Mouse (Mus musculus) spleen, adult 18-20 months (tissue): ENCODE data around the gene Nup35.
A peak's percentile ranks its signal among the peaks of the same experiment; 100 is the strongest.

Source experiments
- DNase-seq, 2 experiments: peaks; one replicate each; pipeline ENCODE4 v3.0.0; 2022; ENCODE audit warnings: mixed read lengths in 2 of 2

Gene Nup35

GRCm38 (mm10) chr2:80616854-80617737 is at the start of gene Nup35, which contains the start of gene Dusp19:
Gene Nup35, plus strand, starts transcription at chr2:80617236.
Gene Dusp19, plus strand, starts transcription at chr2:80617045.
- DNase-seq = peak; percentile 83 to 91

DNA sequence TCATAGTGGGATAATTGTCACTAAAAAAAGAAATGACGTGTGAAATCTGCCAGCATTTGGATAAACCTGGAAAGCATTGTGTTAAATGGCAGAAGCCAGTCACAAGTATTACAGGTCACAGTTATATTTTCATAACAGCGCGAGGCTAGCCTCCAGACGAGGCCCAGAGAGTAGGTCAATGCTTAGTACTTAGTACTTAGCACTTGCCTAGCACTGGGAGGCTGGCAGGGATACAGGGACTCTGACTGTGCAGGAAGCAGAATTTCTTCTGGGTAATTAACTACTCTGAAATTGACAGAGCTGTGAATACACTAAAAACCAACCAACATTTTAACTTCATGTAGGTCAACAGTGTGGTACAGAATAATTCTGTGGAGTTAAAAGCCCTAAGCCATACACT is 49.6 kb upstream of the Nup35 start:
- DNase-seq = no peak

- no peak for DNase-seq
Observed at GRCm38 (mm10) chr2:80570656-80571055, 46.4 kb upstream of the Nup35 start.

DNA sequence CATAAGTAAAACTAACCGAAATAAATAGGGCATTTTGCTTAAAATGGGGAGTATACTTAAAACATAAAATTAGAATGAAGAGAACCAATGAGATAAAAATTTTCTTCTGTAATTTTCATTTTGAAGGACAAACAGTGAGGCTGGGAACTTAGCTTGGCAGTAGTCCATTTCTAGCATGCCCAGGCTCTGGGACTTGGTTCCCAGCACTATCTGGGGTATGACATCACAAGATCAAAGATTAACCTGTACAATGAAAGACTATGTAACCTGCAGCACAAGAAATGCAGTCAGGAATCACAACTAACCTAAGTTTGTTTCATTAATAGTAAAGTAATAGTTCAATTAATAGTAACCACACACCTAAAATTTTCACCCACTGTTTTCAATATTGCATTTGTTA is 39.8 kb upstream of the Nup35 start:
- no peak for DNase-seq

GRCm38 (mm10) chr2:80579253-80579891 is 37.7 kb upstream of the Nup35 start:
- no peak for DNase-seq

GRCm38 (mm10) chr2:80580311-80580961 is 36.6 kb upstream of the Nup35 start:
- DNase-seq = peak in 1 of 2 experiments; percentile 13

- peak; percentile 43 to 60 for DNase-seq
Observed at GRCm38 (mm10) chr2:80581043-80581711, 35.9 kb upstream of the Nup35 start, which contains the start of gene Nckap1. Gene Nckap1, minus strand, starts transcription at chr2:80581380.

- DNase-seq = no peak
Observed at GRCm38 (mm10) chr2:80582356-80582755, 34.7 kb upstream of the Nup35 start.

DNA sequence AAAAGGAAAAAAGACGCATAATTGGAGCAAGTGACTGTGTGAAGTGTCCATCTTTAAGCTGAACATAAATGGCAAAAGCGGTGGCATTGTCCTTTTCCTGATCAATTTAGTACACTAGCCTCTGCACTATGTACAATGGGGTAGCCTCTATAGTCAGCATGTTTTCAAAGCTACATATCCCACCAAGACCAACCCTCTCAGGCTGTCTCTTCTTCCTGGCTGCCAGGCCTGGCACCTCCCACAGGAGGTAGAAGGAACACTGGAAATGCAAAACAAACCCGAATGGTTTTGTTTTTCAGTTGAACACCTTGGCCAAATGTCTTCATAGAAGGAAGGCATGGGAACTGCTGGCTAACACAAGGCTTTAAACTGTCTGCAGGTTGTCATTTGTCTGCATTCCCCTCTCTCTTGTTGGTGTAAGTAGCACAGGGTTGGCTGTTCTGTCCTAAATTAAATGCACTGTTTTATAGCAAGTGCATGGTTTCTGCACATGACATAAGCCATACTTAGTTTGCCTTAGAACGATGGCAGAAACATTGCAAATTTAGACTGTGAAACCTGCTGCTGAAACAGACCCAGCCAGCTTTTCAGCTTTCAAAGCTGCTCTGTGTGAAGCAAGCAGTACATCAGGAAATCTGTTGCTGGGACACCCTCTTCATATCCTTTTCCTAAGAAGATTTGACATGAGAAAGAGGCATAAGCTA is 22.7 kb upstream of the Nup35 start:
- no peak for DNase-seq

DNA sequence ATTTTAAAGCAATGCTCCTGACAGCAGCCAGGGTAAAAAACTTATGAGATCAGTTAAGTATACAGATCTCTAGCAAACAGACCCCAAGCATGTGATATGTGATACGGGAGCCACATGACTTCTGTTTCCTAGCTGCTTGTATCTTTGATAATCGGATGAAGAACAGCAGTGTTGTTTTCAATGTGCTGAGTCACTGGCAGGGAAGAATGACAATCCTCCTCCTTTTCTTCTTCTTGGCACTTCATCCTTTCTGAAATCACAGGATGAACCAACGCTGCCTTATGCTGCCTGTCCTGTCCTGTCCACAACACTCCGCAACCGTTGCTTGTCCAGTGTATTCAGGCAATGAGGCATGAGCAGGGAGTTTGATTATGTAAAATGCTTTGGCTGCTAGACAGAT is 20.1 kb upstream of the Nup35 start:
- DNase-seq = no peak

- no peak for DNase-seq
Observed at GRCm38 (mm10) chr2:80599850-80600249, 17.2 kb upstream of the Nup35 start.

GRCm38 (mm10) chr2:80600611-80601010 is 16.4 kb upstream of the Nup35 start:
- DNase-seq = no peak

- DNase-seq = no peak
Observed at GRCm38 (mm10) chr2:80602756-80603155, 14.3 kb upstream of the Nup35 start.

DNA sequence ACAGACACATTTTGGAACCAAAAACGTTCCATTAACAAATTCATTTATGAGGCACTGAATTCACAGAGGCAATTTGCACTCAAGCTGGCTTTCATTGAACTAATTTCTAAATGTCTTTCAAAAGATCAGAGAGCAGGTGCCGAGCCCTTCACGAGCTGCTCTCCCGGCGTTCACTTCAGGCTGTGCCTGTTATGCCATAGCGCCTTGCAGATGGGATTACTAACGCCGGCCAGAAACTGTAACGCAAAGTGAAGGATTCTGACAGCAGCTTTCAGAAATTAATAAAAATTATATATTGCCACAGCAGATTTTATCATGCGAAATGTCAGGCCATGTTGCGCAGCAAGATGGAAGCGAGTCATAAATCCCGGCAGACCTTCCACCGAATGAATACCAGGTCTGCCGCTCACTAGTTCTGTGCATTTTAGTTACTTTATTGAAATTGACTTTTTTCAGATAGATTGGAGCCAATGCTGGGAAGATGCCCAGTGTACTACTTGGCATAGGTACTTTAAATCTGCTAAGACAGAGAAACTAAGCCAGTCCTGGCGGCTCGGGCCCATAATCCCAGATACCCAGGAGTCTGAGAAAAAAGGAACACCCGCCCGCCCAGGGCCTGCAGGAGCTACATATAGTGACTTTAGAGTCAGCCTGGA is 13.1 kb upstream of the Nup35 start:
- no peak for DNase-seq

DNA sequence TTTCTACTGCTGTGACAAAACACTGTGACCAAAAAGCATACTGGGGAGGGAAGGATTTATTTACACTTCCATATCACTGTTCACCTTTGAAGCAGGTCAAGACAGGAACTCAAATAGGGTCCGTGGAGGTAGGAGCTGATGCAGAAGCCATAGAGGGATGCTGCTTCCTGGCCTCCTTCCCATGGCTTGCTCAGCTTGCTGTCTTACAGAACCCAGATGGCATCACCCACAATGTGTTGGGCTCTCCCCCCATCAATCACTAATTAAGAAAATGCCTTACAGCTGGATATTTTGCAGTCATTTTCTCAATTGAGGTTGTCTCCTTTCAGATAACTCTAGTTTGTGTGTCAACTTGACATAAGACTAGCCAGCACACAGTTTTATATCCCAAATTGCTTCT is 4.8 kb upstream of the Nup35 start:
- no peak for DNase-seq

GRCm38 (mm10) chr2:80612796-80613195 is 4.2 kb upstream of the Nup35 start:
- DNase-seq = no peak

DNA sequence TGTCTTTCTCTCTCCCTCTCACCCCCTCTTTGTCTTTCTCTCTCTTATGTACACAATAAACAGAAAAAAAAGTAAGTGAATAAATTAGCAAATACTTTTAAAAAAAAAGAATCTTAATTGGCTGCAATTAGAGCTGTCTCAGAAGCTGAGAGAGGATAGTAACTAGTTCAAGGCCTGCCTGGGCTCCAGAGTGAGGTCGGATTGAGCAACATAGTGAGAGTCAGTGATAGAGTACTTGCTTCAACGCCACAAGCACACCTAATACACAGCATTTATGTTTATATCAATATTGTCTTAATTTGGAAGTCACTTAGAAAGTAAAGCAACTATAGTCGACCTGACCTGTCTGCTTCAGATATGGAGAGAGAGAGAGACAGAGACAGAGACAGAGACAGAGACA is 2.0 kb downstream of the Nup35 start:
- DNase-seq = no peak

DNA sequence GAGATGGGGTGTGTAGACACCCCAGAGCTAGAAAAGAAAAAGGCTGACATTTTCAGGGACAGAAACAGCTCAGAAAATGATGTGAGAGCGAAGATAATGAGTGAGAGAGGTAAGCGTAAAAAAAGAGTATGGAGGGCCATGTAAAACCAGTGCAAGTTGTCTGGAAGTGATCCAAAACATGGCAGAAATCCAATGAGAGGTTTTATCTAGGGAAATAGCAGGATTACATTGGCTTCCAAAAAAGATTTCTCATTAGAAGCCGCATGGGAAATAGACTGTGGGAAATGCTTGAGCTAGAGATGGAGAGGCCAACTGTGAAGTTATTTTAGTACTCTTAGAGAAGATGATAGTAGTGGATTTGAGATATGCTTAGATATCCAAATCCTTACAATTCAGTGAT is 4.9 kb downstream of the Nup35 start:
- no peak for DNase-seq

- no peak for DNase-seq
Observed at GRCm38 (mm10) chr2:80624523-80624922, 7.5 kb downstream of the Nup35 start.

- no peak for DNase-seq
Observed at GRCm38 (mm10) chr2:80632336-80633026, 15.4 kb downstream of the Nup35 start.
